Mouse (Mus musculus): ENCODE results near the gene Usp11. TPM values are rescaled to one million over a fixed set of nuclear protein-coding genes. Genes with fewer than 3 reads are reported as not detected.

The Usp11 gene
- total RNA-seq (2021): 10 to 100 TPM; 26.7 to 30.0 TPM
- long read RNA-seq, experiment 1, transcript Usp11-201 (21 exons, 3,467 nt): major isoform, 35 of 40 reads
- long read RNA-seq, experiment 1, partial matches to known transcripts: 3 of 40 reads
- long read RNA-seq, experiment 1, other reads (novel, unspliced or antisense): 2 of 40 reads
- long read RNA-seq, experiment 2, transcript Usp11-201 (21 exons, 3,467 nt): major isoform, 14 of 20 reads
- long read RNA-seq, experiment 2, partial matches to known transcripts: 3 of 20 reads
- long read RNA-seq, experiment 2, other reads (novel, unspliced or antisense): 3 of 20 reads

DNA sequence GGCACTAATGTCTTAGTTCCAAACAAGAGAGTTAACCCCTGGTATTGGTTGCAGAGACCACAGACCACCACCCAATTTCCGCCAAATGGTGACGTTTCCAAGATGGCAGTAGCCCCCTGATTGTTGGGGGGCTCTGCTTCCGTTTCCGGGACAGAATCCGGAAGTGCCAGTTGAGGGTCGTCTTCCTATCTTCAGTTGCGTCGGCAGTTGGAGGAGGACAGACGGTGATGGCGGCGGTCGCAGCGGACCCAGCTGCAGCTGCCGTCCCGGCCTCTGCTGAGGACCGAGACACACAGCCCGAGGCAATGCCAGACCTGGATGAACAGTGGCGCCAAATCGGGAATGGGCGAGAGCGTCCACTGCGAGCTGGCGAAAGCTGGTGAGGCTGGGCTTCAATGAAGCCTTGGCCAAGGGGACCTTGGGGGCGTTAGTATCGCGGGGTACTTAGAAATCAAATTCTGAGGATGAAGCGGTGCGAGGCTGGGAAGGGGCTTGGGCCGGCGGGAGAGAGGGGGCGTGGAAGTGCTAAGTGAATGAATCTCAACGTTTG is at the start of gene Usp11:
Gene Usp11, plus strand, starts transcription at position 166 of the 550 bp plus-strand sequence.
- no peak for DNase-seq (ENCODE audit: low spot score in 2 of 2)

DNA sequence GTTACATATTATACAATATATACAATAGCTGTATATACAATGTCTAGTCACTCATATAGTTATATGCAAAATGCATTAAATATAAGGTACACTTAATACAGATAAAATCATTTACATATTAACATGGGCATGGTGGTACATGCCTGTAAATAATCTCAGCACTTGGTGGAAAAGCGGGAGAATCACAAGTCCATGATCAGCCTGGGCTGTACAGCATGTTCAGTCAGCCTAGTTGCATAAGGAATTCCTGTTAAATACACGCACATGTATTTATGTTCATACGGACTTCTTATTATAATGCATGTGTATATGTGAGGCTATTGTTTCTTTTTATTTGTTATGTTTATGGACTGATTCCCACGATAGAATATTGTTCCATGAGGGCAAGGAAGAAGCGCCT is 46.1 kb upstream of the Usp11 start:
- DNase-seq (ENCODE audit: low spot score in 2 of 2): no peak

DNA sequence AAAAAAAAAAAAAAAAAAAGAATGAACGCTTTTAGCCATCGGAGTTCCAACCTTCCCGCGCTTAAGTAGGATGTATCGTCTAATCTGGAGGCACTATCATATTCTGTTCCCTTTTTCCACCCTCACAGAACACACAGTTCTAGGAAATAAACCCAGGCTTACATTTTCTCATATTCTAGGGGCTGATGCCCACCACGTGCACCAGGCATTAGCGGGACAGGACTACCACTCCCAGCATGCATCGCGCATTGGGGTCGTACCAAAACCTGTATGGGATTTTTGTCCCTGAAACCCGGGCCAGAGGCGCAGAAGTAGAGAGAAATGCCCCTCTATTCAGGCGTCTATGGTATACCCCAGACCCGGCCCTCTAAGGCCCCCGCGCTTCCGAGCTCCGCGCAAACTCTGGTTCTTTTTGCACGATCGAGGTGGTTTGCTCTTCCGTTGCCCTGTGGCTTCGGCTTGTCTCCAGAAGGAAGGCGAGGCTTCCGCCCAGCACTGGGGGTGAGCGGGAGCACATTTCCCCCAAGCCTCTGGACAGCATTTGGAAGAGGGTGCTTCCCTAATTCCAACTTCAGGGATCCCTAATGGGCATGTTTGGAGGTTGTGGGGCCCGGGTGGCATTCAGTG is 45.6 kb upstream of the Usp11 start, which contains the start of gene Uba1:
Gene Uba1, plus strand, starts transcription at position 301 of the 627 bp plus-strand sequence.
- DNase-seq (ENCODE audit: low spot score in 2 of 2): peak; percentile 45

DNA sequence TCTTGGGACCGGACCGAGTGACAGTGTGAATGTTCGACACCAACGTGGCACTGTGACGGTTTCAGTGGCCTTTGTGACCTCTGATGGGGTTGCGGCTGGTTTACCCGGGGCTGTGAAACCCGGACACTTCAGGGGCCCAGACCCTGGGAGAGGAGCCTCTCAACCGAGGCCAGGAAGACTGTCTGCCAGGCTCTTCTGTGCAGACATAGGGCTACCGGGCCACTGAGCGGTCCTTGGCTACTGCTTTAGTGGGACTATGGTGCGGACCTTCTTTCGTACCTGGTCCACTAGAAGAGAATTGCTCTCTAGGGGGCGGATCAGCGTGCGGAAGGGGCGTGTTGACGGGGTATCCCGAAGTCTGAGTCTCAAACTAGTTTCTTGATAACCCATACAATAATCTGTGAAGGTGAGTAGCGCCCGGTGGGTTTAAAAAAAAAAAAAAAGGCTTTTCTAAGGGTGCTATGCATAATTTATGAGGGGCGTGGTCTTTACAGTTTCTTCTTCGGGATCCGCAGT is 44.8 kb upstream of the Usp11 start:
- DNase-seq (ENCODE audit: low spot score in 2 of 2): no peak

DNA sequence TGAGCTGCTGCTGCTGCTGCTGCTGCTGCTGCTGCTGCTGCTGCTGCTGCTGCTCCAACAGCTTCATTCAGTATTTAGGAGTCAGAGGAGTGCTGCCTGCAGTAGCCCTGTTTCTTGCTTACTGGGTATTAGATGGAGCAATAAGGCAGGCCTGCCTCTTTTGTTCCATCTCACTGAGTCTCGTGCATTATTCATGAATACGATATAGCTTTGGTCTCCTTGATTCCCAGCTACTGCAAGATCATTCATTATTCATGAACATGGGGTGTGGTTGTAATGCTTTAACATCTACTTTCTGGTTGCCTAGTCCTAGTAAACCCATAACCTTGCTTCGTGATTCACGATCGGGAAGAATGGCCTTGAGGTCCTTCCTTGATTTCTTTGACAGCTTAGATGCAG is 41.4 kb upstream of the Usp11 start:
- no peak for DNase-seq (ENCODE audit: low spot score in 2 of 2)

DNA sequence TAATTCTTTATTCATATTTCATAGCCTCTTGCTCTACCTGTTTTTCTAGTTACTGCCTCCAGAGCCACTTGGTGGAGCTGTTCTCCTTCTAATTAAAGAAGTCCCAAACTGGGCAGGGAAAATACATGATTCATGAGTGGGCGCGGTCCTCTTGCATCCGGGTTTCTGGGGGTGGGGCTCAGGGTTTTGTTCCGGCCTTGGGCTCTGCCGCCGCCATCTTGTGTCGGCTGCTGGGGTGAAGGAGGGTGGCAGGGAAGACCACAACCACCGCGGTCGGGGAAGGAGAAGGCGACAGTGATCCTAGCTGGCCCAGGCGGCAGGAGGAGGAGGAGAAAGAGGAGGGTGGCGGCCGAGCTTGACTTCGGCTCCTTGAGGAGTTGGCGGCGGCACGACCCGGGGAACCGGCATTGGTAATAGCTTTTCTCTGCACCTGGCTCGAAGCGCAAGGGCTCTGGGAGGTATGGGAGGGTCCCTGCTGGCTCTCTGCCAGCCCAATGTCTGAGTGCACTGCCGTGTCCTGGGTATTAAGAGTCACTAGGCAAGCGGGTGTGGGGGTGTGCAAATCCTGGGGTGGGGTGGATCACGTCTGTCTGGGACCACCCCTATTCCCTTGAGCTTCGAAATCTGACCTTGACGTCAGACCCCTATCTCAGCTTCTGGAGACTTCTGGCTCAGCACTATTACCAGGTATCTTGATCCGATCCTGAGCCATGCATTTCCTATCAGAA is 40.8 kb upstream of the Usp11 start:
- DNase-seq (ENCODE audit: low spot score in 2 of 2): peak; percentile 70 to 71

DNA sequence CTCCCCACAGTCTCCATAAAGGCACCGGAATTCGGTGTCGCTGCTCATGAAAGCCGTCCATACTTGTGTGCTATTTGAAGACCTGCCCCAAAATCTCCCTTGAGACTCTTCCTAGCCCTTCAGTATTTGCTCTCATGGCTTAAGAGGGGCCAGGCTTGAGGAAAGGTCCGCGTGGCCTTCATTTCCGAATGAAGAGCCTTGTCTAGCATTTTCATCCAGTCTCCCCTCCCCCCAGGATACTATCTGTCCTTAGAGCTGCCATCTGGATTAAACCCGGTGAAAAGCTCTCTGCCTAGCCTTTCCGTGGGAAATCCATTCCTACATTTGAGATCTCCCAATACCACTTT is 40.3 kb upstream of the Usp11 start:
- no peak for DNase-seq (ENCODE audit: low spot score in 2 of 2)

DNA sequence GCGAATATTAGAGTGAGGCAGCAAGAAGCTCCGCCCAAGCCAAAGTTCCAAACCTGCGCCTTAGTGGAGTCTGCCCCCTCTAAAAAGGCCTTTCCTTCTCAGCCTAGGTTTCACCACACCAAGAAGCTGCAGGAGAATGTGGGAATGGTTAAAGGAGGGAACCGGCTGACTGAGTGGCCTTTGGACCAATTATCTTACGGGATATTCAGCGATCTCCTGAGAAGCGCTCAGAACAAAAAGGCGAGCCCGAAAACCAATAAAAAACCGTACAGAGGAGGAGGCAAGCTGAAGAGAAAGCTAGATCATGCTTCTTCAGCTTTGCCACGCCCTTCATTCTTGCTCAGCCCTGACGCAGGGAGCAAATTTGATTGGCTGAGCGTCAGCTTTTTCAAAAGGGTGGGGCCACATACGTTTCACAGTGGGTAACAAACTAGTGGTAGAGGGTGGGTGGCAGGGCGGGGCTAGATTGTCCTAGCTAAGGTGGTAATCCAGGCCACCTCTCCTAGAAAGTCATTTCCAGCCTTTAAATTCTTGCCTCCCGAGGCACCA is 16.1 kb upstream of the Usp11 start, which contains the start of gene Cdk16:
Gene Cdk16, plus strand, starts transcription at position 436 of the 549 bp plus-strand sequence.
- DNase-seq (ENCODE audit: low spot score in 2 of 2): peak; percentile 48 to 56

DNA sequence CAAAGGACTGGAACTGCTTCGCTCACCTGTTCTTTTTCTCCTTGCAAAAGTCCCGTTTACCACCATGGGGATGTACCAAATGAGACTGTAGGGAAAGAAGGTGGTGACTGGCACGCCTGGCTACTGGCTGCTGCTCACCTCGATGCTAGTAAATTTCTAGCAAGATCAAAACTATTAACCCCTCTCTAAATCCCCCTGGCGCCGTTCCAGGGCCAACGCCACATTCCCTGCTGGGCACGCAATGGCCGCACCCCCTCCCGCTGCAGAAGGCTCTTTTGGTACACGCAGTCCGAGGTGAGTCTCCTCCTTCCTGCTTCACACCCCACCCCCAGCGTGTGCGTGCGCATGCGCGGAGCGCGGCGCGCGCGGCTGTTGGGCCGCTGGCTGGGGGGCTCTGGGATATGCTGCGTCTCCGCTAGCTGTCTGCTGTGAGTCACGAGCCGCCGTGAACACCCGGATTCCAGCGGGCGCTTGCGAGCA is 15.6 kb upstream of the Usp11 start:
- DNase-seq (ENCODE audit: low spot score in 2 of 2): peak; percentile 74 to 75

DNA sequence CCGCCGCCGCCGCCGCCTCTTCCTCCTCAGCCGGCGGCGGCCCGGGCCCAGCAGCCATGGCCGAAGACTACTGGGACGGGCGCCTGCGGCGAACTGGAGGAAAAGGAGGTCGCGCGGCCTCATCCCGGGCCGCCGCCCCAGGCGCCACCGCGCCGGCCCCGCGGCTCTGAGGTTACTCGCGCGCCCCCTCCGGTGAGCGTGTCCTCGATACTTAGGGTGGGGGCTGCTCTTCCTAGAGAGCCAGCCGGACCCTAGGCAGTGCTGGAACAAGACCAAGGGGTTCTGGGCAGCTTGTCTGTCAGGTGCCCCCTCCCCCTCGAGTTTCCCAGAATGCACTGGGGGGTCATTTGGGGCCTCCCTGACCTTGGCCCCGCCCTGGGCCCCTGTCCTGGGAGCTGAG is 15.1 kb upstream of the Usp11 start:
- DNase-seq (ENCODE audit: low spot score in 2 of 2): peak; percentile 33 to 41

DNA sequence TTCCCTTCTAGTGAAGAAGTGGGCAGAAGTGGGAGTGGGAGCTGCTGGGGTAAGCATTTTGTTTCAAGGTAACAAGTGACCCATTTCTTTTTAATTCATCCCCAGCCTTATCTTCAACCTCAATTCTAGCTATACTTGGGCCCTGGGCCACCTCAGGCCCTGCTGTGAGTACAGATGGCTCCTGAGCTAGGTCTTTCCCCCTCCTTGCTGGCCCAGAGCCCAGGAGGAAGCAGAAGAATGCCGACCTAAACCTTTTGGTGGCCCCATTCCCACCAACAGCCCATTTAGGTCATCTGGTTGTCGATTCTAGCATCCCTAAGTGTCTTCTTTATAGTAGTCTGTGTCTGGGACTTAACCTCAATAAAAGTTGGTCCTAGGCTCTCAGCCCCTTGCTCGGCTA is 12.1 kb upstream of the Usp11 start:
- no peak for DNase-seq (ENCODE audit: low spot score in 2 of 2)

DNA sequence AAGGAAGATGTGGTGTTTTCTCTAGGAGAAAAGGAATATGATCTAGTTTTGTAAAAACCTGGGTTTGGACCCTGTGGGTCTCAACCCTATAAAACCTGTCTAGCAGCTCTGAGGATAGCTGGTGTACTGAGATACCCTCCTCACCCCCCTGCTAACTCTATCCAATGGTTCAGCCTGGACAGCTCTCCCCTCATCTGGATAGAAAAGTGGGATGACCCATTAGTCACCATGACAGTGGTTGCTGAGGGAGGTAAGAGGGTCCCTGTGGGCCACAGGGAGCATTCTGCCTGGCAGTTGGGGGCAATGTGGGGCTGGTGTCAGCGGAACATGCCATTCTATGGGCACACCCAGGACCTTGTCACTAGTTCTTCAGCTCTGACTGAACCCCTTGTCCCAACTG is 11.1 kb upstream of the Usp11 start:
- DNase-seq (ENCODE audit: low spot score in 2 of 2): no peak

DNA sequence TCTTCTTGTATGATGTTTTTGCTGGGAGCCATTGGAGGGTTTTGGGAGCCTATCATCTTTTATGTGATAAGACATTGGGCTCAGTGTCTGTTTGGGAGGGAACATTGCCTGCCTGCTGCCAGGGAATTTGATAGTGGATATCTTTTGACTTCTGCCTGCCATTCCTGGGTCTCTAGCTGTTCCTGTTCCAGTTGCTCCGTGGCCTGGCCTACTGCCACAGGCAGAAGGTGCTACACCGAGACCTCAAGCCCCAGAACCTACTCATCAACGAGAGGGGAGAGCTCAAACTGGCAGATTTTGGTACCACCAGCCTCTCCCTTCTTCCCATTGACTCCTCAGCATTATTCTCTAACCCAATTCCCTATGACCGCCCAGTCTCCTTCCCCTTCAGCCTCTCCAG is 7.9 kb upstream of the Usp11 start:
- DNase-seq (ENCODE audit: low spot score in 2 of 2): no peak

DNA sequence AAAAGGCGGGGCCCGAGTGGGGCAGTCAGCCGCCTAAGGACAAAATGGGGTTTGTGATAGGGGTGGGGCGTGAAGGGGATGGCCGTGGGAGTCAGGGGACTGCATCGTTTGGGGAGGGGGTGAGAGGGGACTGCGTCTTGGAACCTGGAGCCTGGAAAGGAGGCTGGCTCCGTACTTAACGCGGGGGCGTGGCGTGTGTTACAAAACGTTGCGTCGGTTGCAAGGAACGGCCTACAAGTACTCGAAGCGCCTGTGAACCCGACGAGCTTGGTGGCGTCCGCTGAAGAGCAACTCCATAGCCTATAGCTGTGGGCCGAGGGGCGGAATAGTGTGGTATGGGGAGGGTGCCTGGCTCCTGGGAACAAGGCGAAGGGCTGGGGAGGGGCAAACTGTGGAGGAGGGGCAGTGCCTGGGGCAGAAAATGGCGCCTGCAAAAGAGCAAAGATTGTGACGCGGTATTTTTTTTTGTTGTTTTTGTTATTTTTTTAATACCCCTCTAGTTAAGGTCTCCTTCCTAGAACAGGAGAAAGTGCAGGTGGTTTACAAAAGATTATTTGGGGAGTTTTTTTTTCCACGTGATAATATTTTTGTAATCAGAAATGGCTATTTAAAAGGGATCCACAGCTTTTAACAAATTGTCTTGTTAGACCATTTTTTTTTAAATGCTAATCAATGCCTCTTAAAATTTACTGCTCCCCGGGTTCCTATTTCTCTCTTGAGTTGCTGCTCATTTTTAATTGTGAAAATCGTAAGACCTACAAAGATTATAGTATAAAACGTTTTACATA is 783 bp downstream of the Usp11 start:
- DNase-seq (ENCODE audit: low spot score in 2 of 2): peak; percentile 56 to 59

DNA sequence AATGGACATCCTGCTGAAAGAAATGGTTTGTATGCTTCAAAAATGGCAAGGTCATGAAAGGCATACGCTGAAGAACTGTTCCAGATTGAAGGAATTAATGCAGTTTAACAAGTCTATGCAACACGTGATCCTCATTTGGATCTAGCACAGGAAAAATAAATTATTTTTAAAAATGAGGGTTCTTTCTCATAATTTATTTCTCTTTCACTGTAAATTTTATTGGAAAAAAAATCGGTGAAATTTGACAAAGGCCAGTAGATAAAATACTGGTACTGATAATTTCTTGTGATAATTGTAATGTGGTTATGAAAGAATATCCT is 1.3 kb downstream of the Usp11 start:
- DNase-seq (ENCODE audit: low spot score in 2 of 2): no peak

DNA sequence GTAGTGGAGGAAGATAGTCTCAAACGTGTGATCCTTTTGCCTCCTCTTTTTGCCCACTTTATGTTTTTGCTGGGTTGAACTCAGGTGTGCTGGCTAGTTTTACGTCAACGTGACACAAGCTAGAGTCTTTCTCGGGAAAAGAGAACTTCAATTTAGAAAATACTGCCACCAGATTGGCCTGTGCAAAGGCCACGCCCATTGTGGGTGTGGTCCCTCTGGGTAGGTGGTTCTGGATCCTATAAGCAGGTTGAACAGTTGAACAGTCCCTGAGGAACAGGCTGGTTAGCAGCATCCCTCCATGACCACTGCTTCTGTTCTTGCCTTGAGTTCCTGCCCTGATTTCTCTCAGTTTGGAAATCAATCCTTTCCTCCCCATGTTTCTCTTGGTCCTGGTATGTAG is 25.0 kb downstream of the Usp11 start:
- DNase-seq (ENCODE audit: low spot score in 2 of 2): no peak

DNA sequence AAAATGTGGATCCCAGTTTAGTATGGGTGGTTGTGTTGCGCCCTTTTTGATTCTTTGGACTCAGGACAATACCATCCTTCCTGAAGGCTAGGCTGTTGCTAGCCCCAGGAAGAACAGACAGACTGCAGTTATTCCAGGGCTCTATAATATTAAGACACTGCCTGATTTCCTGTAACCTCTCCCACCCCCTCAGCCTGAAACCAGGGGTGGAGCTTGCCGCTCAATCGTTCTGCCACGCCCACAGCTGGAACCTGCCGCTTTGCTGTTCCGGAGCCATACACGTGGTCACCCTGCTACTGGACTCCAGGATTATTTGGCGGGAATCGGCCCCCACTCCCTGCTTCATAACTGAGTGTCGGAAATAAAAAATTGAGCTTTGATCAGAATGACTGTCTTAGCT is 26.3 kb downstream of the Usp11 start:
- DNase-seq (ENCODE audit: low spot score in 2 of 2): peak in 1 of 2 experiments; percentile 12

DNA sequence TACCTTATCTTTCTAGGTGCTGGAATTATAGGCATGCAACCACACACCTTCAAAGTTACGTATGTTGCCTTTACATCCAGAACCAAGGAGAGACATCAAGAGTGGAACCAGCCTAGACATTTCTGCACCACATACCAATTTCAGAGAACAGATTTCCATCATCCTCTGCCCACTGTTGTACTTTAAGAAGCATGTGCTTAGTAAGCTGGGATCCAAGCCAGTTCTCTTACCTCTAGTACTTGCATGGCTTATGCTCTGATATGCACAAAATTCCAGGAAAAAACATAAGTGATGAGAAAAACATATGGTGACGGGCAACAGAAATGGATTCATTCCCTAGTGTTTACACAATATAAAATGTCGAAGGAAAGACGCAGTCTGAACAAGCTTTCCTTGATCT is 32.8 kb downstream of the Usp11 start:
- no peak for DNase-seq (ENCODE audit: low spot score in 2 of 2)

DNA sequence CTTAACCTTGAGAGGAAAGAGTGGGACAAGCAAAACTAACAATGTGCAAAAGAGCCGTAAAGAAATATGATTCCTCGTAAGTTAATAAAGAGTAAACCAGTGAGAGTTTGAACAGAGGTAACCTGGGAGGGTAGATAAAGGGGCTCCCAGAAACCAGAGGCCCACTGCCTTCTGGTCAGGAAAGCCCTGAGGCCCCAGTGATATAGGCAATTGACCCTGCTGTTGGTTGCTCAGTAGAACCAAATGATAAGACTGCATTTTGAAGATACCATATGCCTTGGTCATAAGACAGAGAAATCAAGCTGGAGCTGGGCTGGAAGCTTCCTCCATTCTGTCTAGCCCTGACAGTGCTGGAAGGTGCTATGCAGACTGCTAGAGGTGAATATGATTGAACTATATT is 45.1 kb downstream of the Usp11 start:
- DNase-seq (ENCODE audit: low spot score in 2 of 2): no peak

DNA sequence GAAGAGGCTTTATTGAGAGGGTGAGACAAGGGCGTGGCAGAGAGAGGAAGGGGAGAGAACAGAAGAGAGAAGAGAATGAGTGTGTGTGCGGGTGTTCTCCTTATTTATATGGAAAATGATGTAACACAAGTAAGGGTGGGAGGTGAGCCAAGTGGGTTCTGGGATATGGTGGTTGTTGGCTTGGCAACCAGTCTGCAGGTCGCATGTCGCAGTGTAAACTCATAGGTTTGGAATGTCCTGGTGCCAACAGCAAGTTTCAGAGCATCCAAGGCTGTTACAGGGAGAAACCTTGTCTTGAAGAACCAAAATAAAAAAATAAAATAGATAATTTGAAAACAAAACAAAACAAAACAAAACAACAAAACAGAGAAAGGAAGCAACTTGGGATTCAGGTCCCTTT is 57.5 kb downstream of the Usp11 start:
- no peak for DNase-seq (ENCODE audit: low spot score in 2 of 2)
